Mouse (Mus musculus) cerebellum, adult (tissue): ENCODE data around the gene Wipf2.
"Not testable (repeated sequence)": the region's sequence is repeated elsewhere in the genome, so short reads cannot be mapped to it uniquely, and the experiment has no call there.

Experiments
- ATAC-seq: cut with Nextera tagmentation; 2 replicates; pipeline ENCODE4 v1.9.2; 2017; ENCODE audit warnings: mild to moderate bottlenecking, moderate library complexity, mixed read lengths; ENCODE audit not compliant: insufficient number of reproducible peaks, low FRiP score, low TSS enrichment

Wipf2 gene

GRCm38 (mm10) chr11:98863028-98863750 lies at the start of gene Wipf2:
Gene Wipf2 (plus strand): TSS chr11:98863638.
- ATAC-seq, result peak; percentile 78; the same call in 1 of the 2 replicates

GRCm38 (mm10) chr11:98816706-98817239 lies 46.7 kb upstream of the Wipf2 start:
- ATAC-seq, result no peak

DNA sequence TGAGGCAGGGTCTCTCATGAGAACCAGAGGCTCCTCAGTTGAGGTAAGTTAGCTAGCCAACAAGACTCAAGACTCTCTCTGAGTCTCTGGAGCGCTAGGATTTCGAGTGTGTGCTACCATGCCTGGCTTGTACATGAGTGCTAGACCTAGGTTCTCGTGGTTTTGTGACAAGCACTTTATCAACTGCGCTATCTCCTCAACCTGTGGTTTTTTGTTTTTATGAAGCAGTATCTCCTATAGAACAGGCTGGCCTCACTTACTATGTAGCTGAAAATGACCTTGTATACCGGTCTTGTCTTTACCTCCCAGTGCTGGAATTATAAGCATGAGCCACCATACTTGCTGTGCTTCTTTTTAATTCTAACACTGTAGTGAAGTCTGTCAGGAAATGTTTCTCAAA lies 42.5 kb upstream of the Wipf2 start:
- no peak for ATAC-seq

DNA sequence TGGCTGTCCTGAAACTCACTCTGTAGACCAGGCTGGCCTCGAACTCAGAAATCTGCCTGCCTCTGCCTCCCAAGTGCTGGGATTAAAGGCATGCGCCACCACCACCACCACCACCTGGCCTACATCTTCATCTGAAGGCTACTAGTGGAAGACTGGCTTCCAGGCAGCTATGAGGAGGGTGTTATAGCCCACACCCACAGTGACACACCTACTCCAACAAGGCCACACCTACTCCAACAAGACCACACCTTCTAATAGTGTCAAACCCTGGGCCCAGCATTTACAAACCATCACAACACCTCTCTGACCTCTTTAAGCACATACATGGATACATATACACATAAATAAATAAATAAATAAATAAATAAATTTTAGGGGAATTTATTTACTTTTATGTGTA lies 37.4 kb upstream of the Wipf2 start:
- ATAC-seq, result not testable (repeated sequence)

GRCm38 (mm10) chr11:98827877-98828276 lies 35.6 kb upstream of the Wipf2 start:
- no peak for ATAC-seq

- 0 out of 2 replicates have a peak, but pooled peaks have one; percentile 31 for ATAC-seq
These were observed 34.2 kb upstream of the Wipf2 start for GRCm38 (mm10) chr11:98829091-98829775.

DNA sequence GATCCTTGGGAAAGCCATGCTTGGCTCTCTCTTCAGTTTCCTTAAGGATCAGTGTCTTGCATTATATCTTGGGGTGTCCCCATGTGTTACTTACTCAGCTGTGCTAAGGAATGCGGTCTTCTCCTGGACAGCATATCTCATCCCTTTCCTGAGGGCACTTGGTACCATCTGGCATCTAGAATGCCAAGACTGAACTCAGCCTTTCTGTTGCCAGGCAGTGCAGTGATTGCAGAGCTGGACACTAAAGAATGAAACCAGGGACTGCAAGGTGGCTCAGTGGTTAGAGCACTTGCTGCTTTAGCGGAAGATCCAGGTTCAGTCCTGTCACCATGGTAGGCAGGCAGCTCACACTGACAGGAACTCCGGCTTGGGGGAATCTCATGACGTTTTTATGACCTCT lies 33.6 kb upstream of the Wipf2 start:
- ATAC-seq, result no peak

DNA sequence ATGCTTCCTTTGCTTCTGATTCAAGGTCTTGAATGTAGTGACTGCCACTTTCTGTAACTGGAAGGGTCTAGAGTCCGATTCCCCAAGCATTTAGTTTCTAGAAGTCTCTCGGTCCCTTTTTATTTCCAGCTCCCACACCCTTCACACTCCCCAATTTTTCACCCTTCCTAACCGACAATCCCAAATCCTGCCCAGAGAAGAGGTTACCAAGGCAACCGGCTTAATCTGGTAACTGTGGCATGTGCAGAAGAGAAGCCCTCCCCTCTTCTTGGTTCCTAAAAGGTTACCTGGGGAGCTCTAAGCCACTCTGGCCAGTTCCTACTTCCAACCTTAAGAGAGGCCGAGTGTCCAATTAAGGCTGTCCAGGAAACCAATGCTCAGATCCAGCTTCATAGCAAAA lies 28.1 kb upstream of the Wipf2 start:
- no peak for ATAC-seq

DNA sequence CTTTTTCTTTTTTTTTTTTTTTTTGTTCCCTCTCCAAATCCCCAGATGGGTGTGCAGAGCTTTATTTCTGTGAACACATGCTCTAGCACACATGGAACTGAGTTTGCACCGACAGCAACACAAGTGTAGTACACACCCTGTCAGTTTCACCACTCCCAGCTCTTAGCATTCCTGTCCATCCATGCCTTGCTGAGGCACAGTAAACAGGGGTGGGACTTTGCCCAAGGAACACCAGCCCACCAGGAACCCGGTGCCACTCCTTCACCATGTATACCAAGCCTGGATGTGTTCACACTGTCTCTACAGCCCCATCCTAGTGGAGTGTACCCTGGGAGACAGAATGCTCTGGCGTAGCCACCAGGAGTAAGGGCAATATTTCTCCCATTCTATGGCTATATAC lies 27.7 kb upstream of the Wipf2 start:
- ATAC-seq, result no peak

GRCm38 (mm10) chr11:98836128-98836527 lies 27.3 kb upstream of the Wipf2 start:
- no peak for ATAC-seq

GRCm38 (mm10) chr11:98836651-98837141 lies 26.7 kb upstream of the Wipf2 start, which contains the start of gene Rapgefl1:
Gene Rapgefl1 (plus strand): TSS chr11:98836785.
- ATAC-seq, result peak; percentile 62

DNA sequence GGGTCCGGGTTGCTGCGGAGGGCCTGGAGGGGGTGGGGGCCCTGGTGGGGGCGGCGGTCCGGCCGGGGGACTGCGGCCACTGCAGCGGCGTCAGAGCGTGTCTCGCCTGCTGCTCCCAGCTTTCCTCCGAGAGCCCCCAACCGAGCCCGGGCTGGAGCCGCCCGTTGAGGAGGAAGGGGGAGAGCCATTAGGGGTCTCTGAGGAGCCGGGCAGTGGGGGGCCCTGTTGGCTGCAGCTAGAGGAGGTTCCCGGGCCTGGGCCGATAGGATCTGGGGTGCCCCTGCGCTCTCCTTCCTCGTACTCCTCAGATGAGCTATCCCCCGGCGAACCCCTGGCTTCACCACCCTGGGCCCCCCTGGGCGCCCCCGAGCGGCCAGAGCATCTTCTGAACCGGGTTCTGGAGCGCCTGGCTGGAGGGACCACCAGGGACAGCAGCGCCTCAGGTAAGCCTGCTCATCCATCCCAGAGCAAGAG lies 26.2 kb upstream of the Wipf2 start:
- no peak for ATAC-seq

- ATAC-seq, result no peak
These were observed 25.5 kb upstream of the Wipf2 start for GRCm38 (mm10) chr11:98837917-98838316.

DNA sequence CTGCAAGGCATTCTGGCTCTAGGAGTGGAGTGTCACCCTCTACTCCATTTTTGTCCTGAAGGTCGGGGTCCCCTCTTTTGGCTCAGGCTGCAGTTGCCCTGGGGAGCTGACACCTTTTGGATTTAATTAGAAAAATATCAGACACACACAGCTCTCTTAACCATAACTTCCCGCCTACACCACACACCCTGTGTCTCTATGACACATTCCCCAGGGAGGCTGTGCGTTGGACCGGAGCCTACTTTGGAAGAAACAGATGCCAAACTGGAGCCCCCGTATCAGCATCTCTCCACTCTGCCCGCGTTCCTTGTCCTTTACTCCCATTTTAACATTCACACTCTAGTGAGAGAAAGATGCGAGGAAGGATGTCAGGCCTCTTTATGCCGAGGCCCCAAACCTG lies 24.9 kb upstream of the Wipf2 start:
- ATAC-seq, result no peak

DNA sequence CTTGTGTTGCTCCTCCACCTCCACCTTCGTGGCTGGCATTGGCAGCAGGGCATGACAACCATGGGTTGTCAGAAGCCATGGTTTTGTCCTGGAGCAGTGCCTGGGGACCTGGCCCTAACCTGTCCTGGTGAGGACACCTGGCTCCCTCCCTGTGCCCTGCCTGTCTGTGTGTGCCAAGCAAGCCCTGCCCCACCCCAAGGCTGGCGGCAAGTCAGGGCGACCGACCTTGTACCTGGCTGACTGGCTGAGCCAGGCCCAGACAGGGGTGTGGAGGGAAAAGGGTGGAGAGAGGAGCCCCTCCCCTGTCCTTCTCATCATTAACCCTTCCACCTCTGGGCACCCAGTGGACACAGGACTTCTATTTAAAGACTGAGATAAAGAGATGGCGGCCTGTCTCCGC lies 24.0 kb upstream of the Wipf2 start:
- ATAC-seq, result no peak

DNA sequence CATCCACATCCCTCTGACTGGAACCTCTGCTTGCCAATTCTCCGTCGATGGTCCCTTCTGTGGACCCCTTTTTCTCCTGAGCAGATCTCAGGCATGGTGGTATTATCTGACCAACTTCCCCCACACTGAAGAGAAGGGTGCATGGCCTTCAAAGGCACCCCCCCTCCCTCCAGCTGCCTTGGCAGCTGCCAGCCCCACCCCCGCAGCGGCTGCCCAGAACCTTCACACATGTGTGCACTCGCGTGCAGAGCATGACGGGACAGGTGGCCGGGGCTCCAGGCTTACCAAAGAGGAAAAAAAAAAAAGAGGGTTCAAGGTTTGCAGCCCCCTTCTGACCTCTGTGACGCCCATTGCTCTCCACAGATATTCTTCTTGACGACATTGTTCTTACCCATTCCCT lies 23.5 kb upstream of the Wipf2 start:
- ATAC-seq, result no peak

DNA sequence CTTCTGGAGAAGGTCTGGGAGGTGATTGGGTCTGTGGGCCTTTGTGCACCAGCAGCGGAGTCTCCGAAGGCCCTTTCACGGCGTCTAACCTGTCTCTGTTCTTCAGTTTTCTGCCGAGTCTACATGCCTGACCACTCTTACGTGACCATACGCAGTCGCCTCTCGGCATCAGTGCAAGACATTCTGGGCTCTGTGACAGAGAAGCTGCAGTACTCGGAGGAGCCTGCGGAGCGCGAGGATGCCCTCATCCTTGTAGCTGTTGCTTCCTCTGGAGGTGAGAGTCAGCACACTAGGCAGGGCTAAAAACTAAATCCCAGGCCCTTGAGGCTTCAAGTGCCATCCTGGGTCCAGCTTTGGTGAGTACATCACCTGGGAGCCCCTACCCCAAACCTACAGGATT lies 17.4 kb upstream of the Wipf2 start:
- ATAC-seq, result no peak; the same call in 1 of the 2 replicates

- no peak for ATAC-seq
These were observed 16.4 kb upstream of the Wipf2 start for GRCm38 (mm10) chr11:98846865-98847604.

- no peak for ATAC-seq
These were observed 14.1 kb upstream of the Wipf2 start for GRCm38 (mm10) chr11:98849196-98849894.
